Mouse (Mus musculus) embryonic facial prominence, embryonic 12.5 days (tissue): ENCODE data around the gene Nphp4. TPM values are rescaled to one million over a fixed set of nuclear protein-coding genes. Genes with fewer than 3 reads are reported as not detected.
A peak's percentile ranks its signal among the peaks of the same experiment; 100 is the strongest.

Experiments used
- ATAC-seq: fragments of 200-750 bp; cut with Nextera tagmentation; 2 replicates; pipeline ENCODE4 v1.8.0; 2017; ENCODE audit not compliant: insufficient number of reproducible peaks, insufficient read depth, low FRiP score, low TSS enrichment
- H3K27ac ChIP-seq: fragments of 300-500 bp; sonication (generic); 2 replicates; pipeline ENCODE4 v1.5.1; 2016; ENCODE audit warnings: mild to moderate bottlenecking
- H3K27me3 ChIP-seq: fragments of 300-500 bp; sonication (generic); 2 replicates; pipeline ENCODE4 v1.6.1; 2016; ENCODE audit warnings: mild to moderate bottlenecking, moderate library complexity
- H3K36me3 ChIP-seq: fragments of 300-500 bp; sonication (generic); 2 replicates; pipeline ENCODE4 v1.6.1; 2016; ENCODE audit warnings: mild to moderate bottlenecking
- H3K4me1 ChIP-seq: fragments of 300-500 bp; sonication (generic); 2 replicates; pipeline ENCODE4 v1.6.1; 2016
- H3K4me2 ChIP-seq: fragments of 300-500 bp; sonication (generic); replicated peaks from 2 replicates; pipeline ENCODE4 v1.6.1; 2016; ENCODE audit warnings: mild to moderate bottlenecking, moderate library complexity
- H3K4me3 ChIP-seq: fragments of 300-500 bp; sonication (generic); 2 replicates; pipeline ENCODE4 v1.5.1; 2016; ENCODE audit warnings: mild to moderate bottlenecking
- H3K9ac ChIP-seq: fragments of 300-500 bp; sonication (generic); 2 replicates; pipeline ENCODE4 v1.6.1; 2016; ENCODE audit warnings: mild to moderate bottlenecking, moderate library complexity
- H3K9me3 ChIP-seq: fragments of 300-500 bp; sonication (generic); 2 replicates; pipeline ENCODE4 v1.6.1; 2016; ENCODE audit warnings: mild to moderate bottlenecking, moderate library complexity
- WGBS: fragments of 180-500 bp; shearing (Covaris S2); methylation state at CpG from one replicate; pipeline ENCODE4 v1.1.7; 2016; 5-methylcytosine and 5-hydroxymethylcytosine counted together
- polyA plus RNA-seq: library from polyadenylated mRNA; unstranded; fragments of >200 nt; fragmentation: Nextera tagmentation; extraction: Ambion mirVana; gene quantifications from 2 replicates; pipeline ENCODE4 v1.2.1, GENCODE M21; 2016

Nphp4 gene
- polyA plus RNA-seq, 1 experiment from 2014 or later, result 4.2 TPM

DNA sequence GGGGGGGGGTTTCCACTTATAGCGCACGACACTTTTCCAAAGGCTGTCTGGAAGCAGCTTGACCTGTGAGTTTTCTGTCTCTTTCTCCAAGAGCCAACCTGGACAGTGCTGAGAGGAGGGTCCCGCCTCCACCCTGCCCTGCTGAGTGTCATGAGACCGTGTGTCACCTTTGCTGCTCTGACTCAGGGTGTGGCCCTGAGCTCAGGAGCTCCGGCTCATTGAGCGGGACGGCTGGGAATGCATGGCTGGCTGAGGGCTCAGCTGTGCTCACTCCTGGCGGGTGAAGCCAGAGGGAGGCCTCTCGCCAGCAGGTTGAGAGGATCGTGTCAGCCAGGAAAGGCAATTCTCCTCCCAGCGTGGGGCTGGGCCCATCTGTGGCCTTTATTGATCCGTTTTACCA lies 97.8 kb downstream of the Nphp4 start:
- no peak for ATAC-seq
- no peak overlapping the region for H3K4me3 ChIP-seq
- 68% methylated on average over 12 of the region's 12 CpGs for whole genome bisulfite sequencing
- no peaks in the 10 kb centered on the region for H3K9me3 ChIP-seq
- 0 out of 2 replicates have a peak, but pooled peaks cover 3% of the 10 kb centered on the region for H3K27me3 ChIP-seq
- H3K9ac ChIP-seq, result no peak overlapping the region
- no peak overlapping the region for H3K27ac ChIP-seq
- H3K36me3 ChIP-seq, result no peaks in the 10 kb centered on the region
- 0 out of 2 replicates have a peak, but pooled peaks cover under 1% of the 10 kb centered on the region for H3K4me1 ChIP-seq
- H3K4me2 ChIP-seq, result no peak overlapping the region

DNA sequence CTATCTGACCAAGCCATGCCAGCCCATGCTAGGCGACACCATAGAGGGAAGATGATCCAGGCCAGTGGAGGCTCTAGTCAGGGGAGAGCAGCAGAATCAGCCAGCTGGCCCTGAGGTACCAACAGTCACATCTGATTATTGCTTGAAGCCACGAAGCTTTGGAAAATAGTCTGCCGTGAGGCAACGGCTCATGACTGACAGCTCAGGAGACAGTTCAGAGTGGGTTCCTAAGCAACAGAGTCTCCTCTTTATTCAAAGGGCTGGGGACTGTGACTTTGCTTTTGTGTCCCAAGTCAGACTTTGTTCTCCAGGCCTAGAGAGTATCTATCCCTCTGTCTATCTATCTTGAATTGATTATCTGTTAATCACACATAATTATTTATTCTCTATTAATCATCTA lies 100.3 kb downstream of the Nphp4 start:
- 72% methylated on average over 4 of the region's 4 CpGs for WGBS
- Histone ChIP-seq H3K9me3 (no peaks in the 10 kb centered on the region), H3K4me3 (no peak overlapping the region), H3K4me1 (no peaks in the 10 kb centered on the region), H3K27ac (no peak overlapping the region), H3K4me2 (no peak overlapping the region), H3K27me3 (no peaks in the 10 kb centered on the region), H3K9ac (no peak overlapping the region), H3K36me3 (no peaks in the 10 kb centered on the region)
- no peak for ATAC-seq

DNA sequence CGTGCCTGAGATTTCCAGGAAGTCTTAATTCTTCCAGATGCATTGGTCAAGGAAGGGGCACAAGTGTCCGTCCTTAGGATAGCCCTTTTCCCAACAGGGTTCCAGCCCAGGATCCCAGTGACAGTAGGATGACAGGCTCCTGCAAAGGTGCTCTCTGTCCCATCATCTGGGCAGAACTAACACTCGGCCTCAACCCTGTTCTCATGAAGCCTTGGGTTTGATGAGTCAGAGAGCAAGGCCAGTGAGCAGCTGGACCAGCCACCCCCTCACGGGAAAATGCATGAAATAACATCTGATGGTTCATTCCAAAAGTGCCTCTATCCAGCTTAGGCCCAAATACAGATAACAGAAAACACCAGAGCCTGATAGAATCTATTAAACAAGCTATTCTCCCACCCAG lies 103.5 kb downstream of the Nphp4 start:
- Histone ChIP-seq H3K9ac (no peak overlapping the region), H3K4me2 (no peak overlapping the region), H3K9me3 (no peaks in the 10 kb centered on the region), H3K36me3 (no peaks in the 10 kb centered on the region), H3K4me1 (no peaks in the 10 kb centered on the region), H3K27me3 (no peaks in the 10 kb centered on the region), H3K27ac (no peak overlapping the region), H3K4me3 (no peak overlapping the region)
- no peak for ATAC-seq
- WGBS, result 73% methylated on average over 4 of the region's 4 CpGs

GRCm38 (mm10) chr4:152582206-152582605 lies 105.7 kb downstream of the Nphp4 start:
- Histone ChIP-seq H3K27me3 (no peaks in the 10 kb centered on the region), H3K4me1 (no peaks in the 10 kb centered on the region), H3K9me3 (no peaks in the 10 kb centered on the region), H3K9ac (no peak overlapping the region), H3K36me3 (no peaks in the 10 kb centered on the region), H3K27ac (no peak overlapping the region), H3K4me2 (no peak overlapping the region), H3K4me3 (no peak overlapping the region)
- ATAC-seq, result no peak
- WGBS, result 28% methylated on average over 6 of the region's 6 CpGs

GRCm38 (mm10) chr4:152583616-152584015 lies 107.1 kb downstream of the Nphp4 start:
- Histone ChIP-seq H3K9ac (no peak overlapping the region), H3K4me3 (no peak overlapping the region), H3K4me2 (no peak overlapping the region), H3K9me3 (no peaks in the 10 kb centered on the region), H3K36me3 (no peaks in the 10 kb centered on the region), H3K27ac (no peak overlapping the region), H3K27me3 (no peaks in the 10 kb centered on the region), H3K4me1 (no peaks in the 10 kb centered on the region)
- 71% methylated on average over 6 of the region's 6 CpGs for WGBS
- no peak for ATAC-seq

DNA sequence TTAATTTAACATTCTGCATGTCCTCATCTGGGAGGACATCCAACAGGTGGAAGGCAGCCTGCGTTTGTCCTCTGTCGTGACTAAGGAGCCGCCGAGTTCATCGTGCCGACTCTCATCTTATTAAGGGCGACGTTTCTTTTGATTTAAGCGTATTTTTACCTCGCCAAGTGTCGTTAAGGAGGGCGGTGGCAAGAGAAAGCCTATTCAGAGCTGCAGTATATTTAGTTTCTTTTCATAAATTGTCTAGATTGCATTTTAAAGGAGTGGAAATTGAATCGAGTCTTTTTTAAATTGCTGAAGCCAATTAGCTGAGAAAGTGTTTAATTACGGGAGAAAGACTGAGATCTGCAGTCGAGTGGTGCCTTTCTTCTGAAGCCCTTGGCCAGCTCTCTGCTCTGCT lies 109.0 kb downstream of the Nphp4 start:
- WGBS, result 75% methylated on average over 15 of the region's 15 CpGs
- Histone ChIP-seq H3K4me2 (no peak overlapping the region), H3K36me3 (no peaks in the 10 kb centered on the region), H3K27ac (no peak overlapping the region), H3K27me3 (no peaks in the 10 kb centered on the region), H3K4me1 (no peaks in the 10 kb centered on the region), H3K9me3 (no peaks in the 10 kb centered on the region), H3K9ac (no peak overlapping the region), H3K4me3 (no peak overlapping the region)
- no peak for ATAC-seq

- 32% methylated on average over 4 of the region's 4 CpGs for WGBS
- Histone ChIP-seq H3K4me1 (no peaks in the 10 kb centered on the region), H3K27me3 (no peaks in the 10 kb centered on the region), H3K4me3 (no peak overlapping the region), H3K27ac (no peak overlapping the region), H3K9ac (no peak overlapping the region), H3K4me2 (no peak overlapping the region), H3K9me3 (no peaks in the 10 kb centered on the region), H3K36me3 (no peaks in the 10 kb centered on the region)
- ATAC-seq, result no peak
Observed at GRCm38 (mm10) chr4:152586175-152586574, 109.7 kb downstream of the Nphp4 start.

DNA sequence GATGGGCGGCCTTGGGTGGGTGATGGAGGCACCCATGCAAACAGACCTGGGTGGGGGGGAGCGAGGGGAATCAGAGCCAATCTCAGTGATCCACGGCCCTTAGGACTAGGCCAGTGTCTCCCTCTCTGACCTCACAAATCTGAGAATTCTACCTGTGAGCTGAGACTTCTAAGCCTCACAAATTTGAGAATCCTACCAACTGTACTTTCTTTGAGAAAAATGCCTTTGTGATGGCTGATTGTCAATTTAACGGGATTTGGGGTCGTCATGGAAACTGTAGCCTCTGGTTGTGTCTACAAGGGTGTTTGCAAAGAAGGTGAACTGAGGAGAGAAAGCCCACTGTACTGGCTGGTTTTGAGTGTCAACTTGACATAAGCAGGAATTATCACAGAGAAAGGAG lies 127.8 kb downstream of the Nphp4 start:
- Histone ChIP-seq H3K4me2 (no peak overlapping the region), H3K27ac (no peak overlapping the region), H3K36me3 (no peaks in the 10 kb centered on the region), H3K9me3 (no peaks in the 10 kb centered on the region), H3K9ac (no peak overlapping the region), H3K4me1 (no peaks in the 10 kb centered on the region), H3K4me3 (no peak overlapping the region), H3K27me3 (no peaks in the 10 kb centered on the region)
- 79% methylated on average over 5 of the region's 5 CpGs for WGBS
- ATAC-seq, result no peak

- H3K36me3 ChIP-seq, result no peaks in the 10 kb centered on the region
- WGBS, result 88% methylated on average over 2 of the region's 2 CpGs
- no peak overlapping the region for H3K4me2 ChIP-seq
- no peaks in the 10 kb centered on the region for H3K9me3 ChIP-seq
- no peak overlapping the region for H3K4me3 ChIP-seq
- H3K4me1 ChIP-seq, result no peaks in the 10 kb centered on the region
- no peak overlapping the region for H3K27ac ChIP-seq
- no peaks in the 10 kb centered on the region for H3K27me3 ChIP-seq
- no peak overlapping the region for H3K9ac ChIP-seq
- 0 out of 2 replicates have a peak, but pooled peaks have one; percentile 29 for ATAC-seq
Observed at GRCm38 (mm10) chr4:152609196-152609595, 132.7 kb downstream of the Nphp4 start.

- Histone ChIP-seq H3K9me3 (no peaks in the 10 kb centered on the region), H3K4me2 (no peak overlapping the region), H3K27me3 (no peaks in the 10 kb centered on the region), H3K4me1 (no peaks in the 10 kb centered on the region), H3K36me3 (no peaks in the 10 kb centered on the region), H3K4me3 (no peak overlapping the region), H3K9ac (no peak overlapping the region), H3K27ac (no peak overlapping the region)
- 83% methylated on average over 9 of the region's 9 CpGs for WGBS
- no peak for ATAC-seq
Observed at GRCm38 (mm10) chr4:152610026-152610425, 133.5 kb downstream of the Nphp4 start.

Other genes with a start within 250 kb of the Nphp4 start
- 9.7 and 10.6 TPM in 2 replicates for gene Gpr153, start 202.5 kb upstream of the Nphp4 start, polyA plus RNA-seq
- 0.09 TPM in 1 of 2 replicates, not detected in the other for gene Hes3, start 185.0 kb upstream of the Nphp4 start, polyA plus RNA-seq
- gene Icmt, start 179.5 kb upstream of the Nphp4 start, polyA plus RNA-seq, result 30.3 and 33.4 TPM in 2 replicates
- gene Rnf207, start 157.7 kb upstream of the Nphp4 start, polyA plus RNA-seq, result 1.0 and 2.3 TPM in 2 replicates
- gene Rpl22, start 151.0 kb upstream of the Nphp4 start, polyA plus RNA-seq, result 395 and 396 TPM in 2 replicates
- 0.33 and 0.46 TPM in 2 replicates for gene Chd5, start 138.1 kb upstream of the Nphp4 start, polyA plus RNA-seq
- 12.4 and 15.6 TPM in 2 replicates for gene Kcnab2, start 1.2 kb downstream of the Nphp4 start, polyA plus RNA-seq